7 mouse cellular contexts compared by ENCODE assay signal in the genomic region with DNA sequence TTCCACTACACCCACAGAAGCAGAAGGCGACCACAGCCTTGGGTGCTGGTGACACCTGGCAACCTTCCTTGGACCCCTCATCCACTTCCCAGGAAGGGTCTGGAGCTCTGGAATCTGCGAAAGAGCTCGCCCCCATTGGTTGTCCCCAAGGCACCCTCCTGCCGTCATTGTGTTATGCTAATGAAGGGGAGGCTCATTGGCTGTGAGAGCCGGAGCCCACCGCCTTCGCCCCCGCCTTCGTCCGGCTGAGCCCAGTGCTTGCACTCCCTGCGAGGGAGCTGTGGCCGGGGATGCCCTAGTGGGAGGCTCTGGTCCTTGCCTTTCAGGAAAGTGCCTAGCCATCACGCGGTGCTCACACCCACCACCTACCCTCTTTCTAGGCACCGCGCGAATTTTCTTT. TPM values are rescaled to one million over a fixed set of nuclear protein-coding genes. Genes with fewer than 3 reads are reported as not detected.
DNase-seq lines count a peak whose midpoint lies in the region; ATAC-seq and TF ChIP-seq lines count a peak whose summit lies in the region.

No protein-coding gene starts in this region.

- no peaks in the 10 kb centered on the region for H3K36me3 ChIP-seq in embryonic facial prominence, embryonic 14.5 days (ENCODE audit: control insufficient read depth, insufficient read depth, low read length)
- H3K36me3 ChIP-seq in limb, embryonic 12.5 days = no peaks in the 10 kb centered on the region
- H3K36me3 ChIP-seq in myocyte (ENCODE audit: control insufficient read depth, insufficient read depth) = no peaks in the 10 kb centered on the region

- peak overlapping the region; percentile 90 for H3K4me2 ChIP-seq in embryonic facial prominence, embryonic 14.5 days (ENCODE audit: low read depth, low read length)
- H3K4me2 ChIP-seq in limb, embryonic 12.5 days = peak overlapping the region; percentile 85
- H3K4me2 ChIP-seq in myocyte (ENCODE audit: low read depth) = peak overlapping the region; percentile 12

- no peaks in the 10 kb centered on the region for H3K9me3 ChIP-seq in embryonic facial prominence, embryonic 14.5 days (ENCODE audit: control insufficient read depth, low read length)
- H3K9me3 ChIP-seq in limb, embryonic 12.5 days = no peaks in the 10 kb centered on the region

- no peak for TF ChIP-seq POLR2A in myocyte (IDR thresholded peaks at IDR 0.05; ENCODE audit: insufficient read length, low read depth)

- H3K79me2 ChIP-seq in myocyte (ENCODE audit: control insufficient read depth, insufficient read depth) = no peaks in the 10 kb centered on the region

- DNase-seq in adrenal gland, postnatal 25 days = peak; percentile 26
- peak; percentile 91 for DNase-seq in embryonic facial prominence, embryonic 14.5 days (ENCODE audit: low spot score)
- DNase-seq in heart, adult 9 months (ENCODE audit: low spot score in 2 of 2) = peak; percentile 77 to 80
- DNase-seq in kidney, adult 8-10 months = peak; percentile 12 to 21
- DNase-seq in urinary bladder, postnatal 25 days (ENCODE audit: low spot score) = peak; percentile 5

- ATAC-seq in embryonic facial prominence, embryonic 14.5 days (ENCODE audit: low read depth) = peak; percentile 99
- peak; percentile 98 for ATAC-seq in limb, embryonic 12.5 days (ENCODE audit: insufficient number of reproducible peaks, insufficient read depth, low FRiP score, low TSS enrichment, low read depth)

- no peak overlapping the region for H3K27ac ChIP-seq in embryonic facial prominence, embryonic 14.5 days (replicated peaks; ENCODE audit: low read depth, low read length)
- H3K27ac ChIP-seq in limb, embryonic 12.5 days = no peak overlapping the region

- no peaks in the 10 kb centered on the region for H3K4me1 ChIP-seq in embryonic facial prominence, embryonic 14.5 days (ENCODE audit: control insufficient read depth, insufficient read depth, low read length)
- H3K4me1 ChIP-seq in limb, embryonic 12.5 days (replicated peaks) = peaks cover 9% of the 10 kb centered on the region; the same call in 1 of the 2 replicates

- H3K4me3 ChIP-seq in embryonic facial prominence, embryonic 14.5 days (ENCODE audit: low read depth, low read length) = peak overlapping the region; percentile 50
- H3K4me3 ChIP-seq in limb, embryonic 12.5 days (replicated peaks) = peak overlapping the region; percentile 59
- peak overlapping the region; percentile 12 for H3K4me3 ChIP-seq in myocyte

- no peak overlapping the region for H3ac ChIP-seq in myocyte (ENCODE audit: control insufficient read depth, insufficient read length)

- under 1% methylated on average over 17 of the region's 17 CpGs for WGBS in embryonic facial prominence, embryonic 14.5 days
- WGBS in limb, embryonic 12.5 days = 0% methylated on average over 17 of the region's 17 CpGs

- peak overlapping the region; percentile 63 for H3K9ac ChIP-seq in embryonic facial prominence, embryonic 14.5 days (ENCODE audit: low read depth, low read length)
- H3K9ac ChIP-seq in limb, embryonic 12.5 days (replicated peaks) = peak overlapping the region; percentile 63; the same call in 1 of the 2 replicates

- no peaks in the 10 kb centered on the region for H3K27me3 ChIP-seq in embryonic facial prominence, embryonic 14.5 days (replicated peaks; ENCODE audit: control insufficient read depth, insufficient read depth, low read length)
- H3K27me3 ChIP-seq in limb, embryonic 12.5 days = no peaks in the 10 kb centered on the region
- no peaks in the 10 kb centered on the region for H3K27me3 ChIP-seq in myocyte (ENCODE audit: control insufficient read depth, insufficient read depth, insufficient read length)

TF ChIP-seq in myocyte, 11 proteins besides CTCF, POLR2A, EP300 and RAD21:
- no peak for TF ChIP-seq POLR2AphosphoS2 (IDR thresholded peaks at IDR 0.05; ENCODE audit: insufficient read length, low read depth)
- no peak for TF ChIP-seq MAX (IDR thresholded peaks at IDR 0.05; ENCODE audit: low read depth)
- TF ChIP-seq CEBPB (IDR thresholded peaks at IDR 0.05; ENCODE audit: insufficient read depth, poor library complexity, severe bottlenecking) = no peak
- TF ChIP-seq TCF3 (IDR thresholded peaks at IDR 0.05; ENCODE audit: insufficient read length, low read depth) = no peak
- no peak for TF ChIP-seq E2F4 (IDR thresholded peaks at IDR 0.05; ENCODE audit: insufficient read depth)
- no peak for TF ChIP-seq USF1 (IDR thresholded peaks at IDR 0.05; ENCODE audit: low read depth)
- no peak for TF ChIP-seq SRF (IDR thresholded peaks at IDR 0.05; ENCODE audit: control insufficient read depth, insufficient read length, low read depth)
- no peak for TF ChIP-seq TCF12 (IDR thresholded peaks at IDR 0.05; ENCODE audit: insufficient read depth, poor library complexity, severe bottlenecking)
- no peak for TF ChIP-seq REST (IDR thresholded peaks at IDR 0.05; ENCODE audit: insufficient read depth, insufficient read length)
- TF ChIP-seq MYOG (IDR thresholded peaks at IDR 0.05; ENCODE audit: control insufficient read depth in 1 of 3, insufficient read depth in 1 of 3, insufficient read length in 2 of 3, low read depth in 2 of 3) = no peak
- no peak for TF ChIP-seq MYOD1 (IDR thresholded peaks at IDR 0.05; ENCODE audit: control insufficient read depth in 1 of 3, insufficient read length in 2 of 3, low read depth in 2 of 3)

RNA-seq across cellular contexts. Expression of gene Kcnt2, which starts 0.5 kb away (rescaled TPM):
- 0.97 and 1.9 TPM in 2 replicates for total RNA-seq in adrenal gland, postnatal 25 days (2021)
- polyA plus RNA-seq in embryonic facial prominence, embryonic 14.5 days (2014; fragmentation: Nextera tagmentation; extraction: Ambion mirVana) = 1.6 TPM in 2 replicates
- 2.3 and 2.6 TPM in 2 replicates for polyA plus RNA-seq in limb, embryonic 12.5 days (2016; fragmentation: Nextera tagmentation; extraction: Ambion mirVana)
- polyA plus RNA-seq in myocyte (2012; fragmentation: generic; extraction: Trizol) = 0.19 TPM

Comparison
In these comparisons a context has a peak if more than half of its experiments do, and no peak if none do; other contexts are left out.
1. DNase-seq: peak in every context shown above with its lines; median percentile 91 in embryonic facial prominence, embryonic 14.5 days; 78 in heart, adult 9 months; 26 in adrenal gland, postnatal 25 days; 16 in kidney, adult 8-10 months; 5 in urinary bladder, postnatal 25 days.
2. H3K4me2 ChIP-seq: peak in every context shown above with its lines; median percentile 90 in embryonic facial prominence, embryonic 14.5 days; 85 in limb, embryonic 12.5 days; 12 in myocyte.